Mouse (Mus musculus) midbrain, embryonic 15.5 days (tissue): ENCODE measurements around the gene Zfp385b. TPM values are rescaled to one million over a fixed set of nuclear protein-coding genes. Genes with fewer than 3 reads are reported as not detected.

Source experiments
- ATAC-seq: fragments of 200-750 bp; cut with Nextera tagmentation; replicated peaks from 2 replicates; pipeline ENCODE4 v1.8.0; 2017; ENCODE audit warnings: moderate TSS enrichment
- H3K27ac ChIP-seq: fragments of 300-500 bp; sonication (generic); 2 replicates; pipeline ENCODE4 v1.5.1; 2015; ENCODE audit warnings: mild to moderate bottlenecking, inconsistent platforms
- H3K27me3 ChIP-seq: fragments of 300-500 bp; sonication (generic); replicated peaks from 2 replicates; pipeline ENCODE4 v1.6.1; 2015; ENCODE audit warnings: inconsistent platforms
- H3K36me3 ChIP-seq: fragments of 300-500 bp; sonication (generic); replicated peaks from 2 replicates; pipeline ENCODE4 v1.6.1; 2015; ENCODE audit warnings: inconsistent platforms
- H3K4me1 ChIP-seq: fragments of 300-500 bp; sonication (generic); 2 replicates; pipeline ENCODE4 v1.6.1; 2015; ENCODE audit warnings: inconsistent platforms
- H3K4me2 ChIP-seq: fragments of 300-500 bp; sonication (generic); 2 replicates; pipeline ENCODE4 v1.6.1; 2015; ENCODE audit warnings: inconsistent platforms, mild to moderate bottlenecking, moderate library complexity
- H3K4me3 ChIP-seq: fragments of 300-500 bp; sonication (generic); 2 replicates; pipeline ENCODE4 v1.5.1; 2015; ENCODE audit warnings: mild to moderate bottlenecking, inconsistent platforms
- H3K9ac ChIP-seq: fragments of 300-500 bp; sonication (generic); 2 replicates; pipeline ENCODE4 v1.6.1; 2015; ENCODE audit warnings: mild to moderate bottlenecking, inconsistent platforms
- H3K9me3 ChIP-seq: fragments of 300-500 bp; sonication (generic); 2 replicates; pipeline ENCODE4 v1.6.1; 2016; ENCODE audit warnings: inconsistent platforms
- WGBS: fragments of 180-500 bp; shearing (Covaris S2); methylation state at CpG from one replicate; pipeline ENCODE4 v1.1.7; 2015; ENCODE audit warnings: mixed read lengths; 5-methylcytosine and 5-hydroxymethylcytosine counted together
- polyA plus RNA-seq: library from polyadenylated mRNA; unstranded; fragments of >200 nt; fragmentation: Nextera tagmentation; extraction: Ambion mirVana; gene quantifications from 2 replicates; pipeline ENCODE4 v1.2.1, GENCODE M21; 2015

Gene Zfp385b
- polyA plus RNA-seq, 1 experiment from 2014 or later: 13.2 TPM

- Histone ChIP-seq H3K4me1 (no peaks in the 10 kb centered on the region), H3K36me3 (no peaks in the 10 kb centered on the region), H3K27me3 (no peaks in the 10 kb centered on the region), H3K4me2 (no peak overlapping the region), H3K4me3 (no peak overlapping the region), H3K27ac (no peak overlapping the region), H3K9ac (no peak overlapping the region), H3K9me3 (no peaks in the 10 kb centered on the region)
- ATAC-seq: peak; percentile 38; the same call in 1 of the 2 replicates
- WGBS: 87% methylated on average over 13 of the region's 13 CpGs
These were observed 407.8 kb downstream of the Zfp385b start for GRCm38 (mm10) chr2:77411612-77412011.

GRCm38 (mm10) chr2:77409521-77410135 lies 409.8 kb downstream of the Zfp385b start:
- 58% methylated on average over 5 of the region's 5 CpGs for WGBS
- peak; percentile 50 for ATAC-seq

GRCm38 (mm10) chr2:77408972-77409371 lies 410.5 kb downstream of the Zfp385b start:
- ATAC-seq: no peak
- H3K4me3 ChIP-seq: no peak overlapping the region
- 70% methylated on average over 7 of the region's 7 CpGs for WGBS

More at GRCm38 (mm10) chr2:77409521-77410135, 409.8 kb downstream of the Zfp385b start:
- Histone ChIP-seq H3K4me3 (no peak overlapping the region), H3K4me1 (no peaks in the 10 kb centered on the region), H3K36me3 (no peaks in the 10 kb centered on the region), H3K27me3 (no peaks in the 10 kb centered on the region), H3K9ac (no peak overlapping the region), H3K27ac (no peak overlapping the region), H3K9me3 (no peaks in the 10 kb centered on the region), H3K4me2 (no peak overlapping the region)

GRCm38 (mm10) chr2:77402329-77402728 lies 417.1 kb downstream of the Zfp385b start:
- WGBS: 23% methylated on average over 13 of the region's 13 CpGs

More at GRCm38 (mm10) chr2:77408972-77409371, 410.5 kb downstream of the Zfp385b start:
- Histone ChIP-seq H3K4me2 (no peak overlapping the region), H3K9me3 (no peaks in the 10 kb centered on the region), H3K27me3 (no peaks in the 10 kb centered on the region), H3K4me1 (no peaks in the 10 kb centered on the region), H3K36me3 (no peaks in the 10 kb centered on the region), H3K9ac (no peak overlapping the region), H3K27ac (no peak overlapping the region)

GRCm38 (mm10) chr2:77401438-77402235 lies 417.8 kb downstream of the Zfp385b start:
- H3K27me3 ChIP-seq: no peaks in the 10 kb centered on the region
- H3K4me1 ChIP-seq: peaks cover 8% of the 10 kb centered on the region
- H3K4me2 ChIP-seq: peak overlapping the region; percentile 34
- 11% methylated on average over 13 of the region's 13 CpGs for WGBS
- H3K4me3 ChIP-seq: no peak overlapping the region
- no peak overlapping the region for H3K9ac ChIP-seq
- no peaks in the 10 kb centered on the region for H3K36me3 ChIP-seq
- peak; percentile 78 for ATAC-seq
- H3K27ac ChIP-seq: no peak overlapping the region
- H3K9me3 ChIP-seq: no peaks in the 10 kb centered on the region

More at GRCm38 (mm10) chr2:77402329-77402728, 417.1 kb downstream of the Zfp385b start:
- Histone ChIP-seq H3K9ac (no peak overlapping the region), H3K4me3 (no peak overlapping the region), H3K36me3 (no peaks in the 10 kb centered on the region), H3K4me1 (peaks cover 8% of the 10 kb centered on the region), H3K9me3 (no peaks in the 10 kb centered on the region), H3K27me3 (no peaks in the 10 kb centered on the region), H3K4me2 (peak overlapping the region; percentile 34; the same call in 1 of the 2 replicates), H3K27ac (no peak overlapping the region)
- ATAC-seq: no peak

- 91% methylated on average over 7 of the region's 7 CpGs for WGBS
- no peak for ATAC-seq
These were observed 425.6 kb downstream of the Zfp385b start for GRCm38 (mm10) chr2:77393881-77394280.

GRCm38 (mm10) chr2:77388186-77388585 lies 431.3 kb downstream of the Zfp385b start:
- no peaks in the 10 kb centered on the region for H3K4me1 ChIP-seq
- no peaks in the 10 kb centered on the region for H3K27me3 ChIP-seq
- no peak overlapping the region for H3K4me2 ChIP-seq
- no peak for ATAC-seq
- no peak overlapping the region for H3K27ac ChIP-seq
- H3K9ac ChIP-seq: no peak overlapping the region
- H3K4me3 ChIP-seq: no peak overlapping the region
- 85% methylated on average over 6 of the region's 6 CpGs for WGBS
- no peaks in the 10 kb centered on the region for H3K36me3 ChIP-seq
- no peaks in the 10 kb centered on the region for H3K9me3 ChIP-seq

More at GRCm38 (mm10) chr2:77393881-77394280, 425.6 kb downstream of the Zfp385b start:
- no peak overlapping the region for H3K4me2 ChIP-seq
- H3K4me3 ChIP-seq: no peak overlapping the region
- H3K9me3 ChIP-seq: no peaks in the 10 kb centered on the region
- H3K36me3 ChIP-seq: no peaks in the 10 kb centered on the region
- H3K4me1 ChIP-seq: no peaks in the 10 kb centered on the region
- no peak overlapping the region for H3K27ac ChIP-seq
- no peaks in the 10 kb centered on the region for H3K27me3 ChIP-seq
- no peak overlapping the region for H3K9ac ChIP-seq

- ATAC-seq: no peak
- no peak overlapping the region for H3K9ac ChIP-seq
These were observed 432.9 kb downstream of the Zfp385b start for GRCm38 (mm10) chr2:77386515-77386914.

GRCm38 (mm10) chr2:77382766-77383165 lies 436.7 kb downstream of the Zfp385b start:
- H3K4me2 ChIP-seq: no peak overlapping the region
- no peak overlapping the region for H3K27ac ChIP-seq
- no peaks in the 10 kb centered on the region for H3K4me1 ChIP-seq
- H3K9ac ChIP-seq: no peak overlapping the region
- H3K4me3 ChIP-seq: no peak overlapping the region
- H3K27me3 ChIP-seq: no peaks in the 10 kb centered on the region
- ATAC-seq: no peak
- H3K9me3 ChIP-seq: no peaks in the 10 kb centered on the region
- WGBS: 83% methylated on average over 5 of the region's 5 CpGs
- H3K36me3 ChIP-seq: no peaks in the 10 kb centered on the region

More at GRCm38 (mm10) chr2:77386515-77386914, 432.9 kb downstream of the Zfp385b start:
- no peaks in the 10 kb centered on the region for H3K36me3 ChIP-seq
- 38% methylated on average over 5 of the region's 5 CpGs for WGBS
- no peak overlapping the region for H3K27ac ChIP-seq
- H3K4me2 ChIP-seq: no peak overlapping the region
- H3K9me3 ChIP-seq: no peaks in the 10 kb centered on the region
- H3K4me3 ChIP-seq: no peak overlapping the region
- no peaks in the 10 kb centered on the region for H3K27me3 ChIP-seq
- no peaks in the 10 kb centered on the region for H3K4me1 ChIP-seq

- Histone ChIP-seq H3K9me3 (no peaks in the 10 kb centered on the region), H3K4me3 (no peak overlapping the region), H3K4me1 (peaks cover 4% of the 10 kb centered on the region; the same call in 1 of the 2 replicates), H3K36me3 (no peaks in the 10 kb centered on the region), H3K27me3 (no peaks in the 10 kb centered on the region), H3K9ac (no peak overlapping the region), H3K27ac (no peak overlapping the region), H3K4me2 (no peak overlapping the region)
- ATAC-seq: no peak
- WGBS: 87% methylated on average over 1 of the region's 1 CpGs
These were observed 439.5 kb downstream of the Zfp385b start for GRCm38 (mm10) chr2:77379907-77380306.

- H3K4me3 ChIP-seq: no peak overlapping the region
- WGBS: 87% methylated on average over 5 of the region's 5 CpGs
- H3K27ac ChIP-seq: no peak overlapping the region
- H3K4me1 ChIP-seq: peaks cover 4% of the 10 kb centered on the region; the same call in 1 of the 2 replicates
- ATAC-seq: no peak
- H3K4me2 ChIP-seq: no peak overlapping the region
- H3K27me3 ChIP-seq: no peaks in the 10 kb centered on the region
- no peaks in the 10 kb centered on the region for H3K36me3 ChIP-seq
- no peak overlapping the region for H3K9ac ChIP-seq
- no peaks in the 10 kb centered on the region for H3K9me3 ChIP-seq
These were observed 440.1 kb downstream of the Zfp385b start for GRCm38 (mm10) chr2:77379332-77379731.

- WGBS: 83% methylated on average over 9 of the region's 9 CpGs
These were observed 442.6 kb downstream of the Zfp385b start for GRCm38 (mm10) chr2:77376823-77377222.

More at GRCm38 (mm10) chr2:77376823-77377222, 442.6 kb downstream of the Zfp385b start:
- H3K4me1 ChIP-seq: peaks cover 4% of the 10 kb centered on the region; the same call in 1 of the 2 replicates
- H3K4me2 ChIP-seq: no peak overlapping the region
- H3K27ac ChIP-seq: no peak overlapping the region
- no peak overlapping the region for H3K9ac ChIP-seq
- ATAC-seq: no peak
- no peaks in the 10 kb centered on the region for H3K27me3 ChIP-seq
- no peaks in the 10 kb centered on the region for H3K36me3 ChIP-seq
- no peak overlapping the region for H3K4me3 ChIP-seq
- no peaks in the 10 kb centered on the region for H3K9me3 ChIP-seq
